Mouse (Mus musculus): ENCODE results near the gene Pdzk1. TPM values are rescaled to one million over a fixed set of nuclear protein-coding genes. Genes with fewer than 3 reads are reported as not detected.

The Pdzk1 gene
- total and polyA plus RNA-seq, 3 experiments: 0.13 TPM; not detected in 2

DNA sequence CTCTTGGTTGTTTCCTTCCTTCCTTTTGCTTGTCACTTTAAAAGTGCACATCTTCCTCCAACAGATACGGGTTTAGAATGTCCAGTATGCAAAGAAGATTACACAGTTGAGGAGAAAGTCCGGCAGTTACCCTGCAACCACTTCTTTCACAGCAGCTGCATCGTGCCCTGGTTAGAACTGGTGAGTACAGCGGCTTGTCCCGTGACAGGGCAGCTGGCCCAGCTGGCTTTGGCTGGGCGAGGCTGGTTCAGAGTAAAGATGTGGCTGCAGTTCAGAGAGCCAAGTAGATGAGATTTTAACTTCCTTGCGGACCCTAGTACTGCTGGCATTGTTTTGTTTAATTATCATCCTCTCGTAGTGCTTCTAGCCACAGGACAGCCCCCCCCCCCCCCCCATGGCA is 40.6 kb upstream of the Pdzk1 start (continued):
- peak; percentile 51 for TF ChIP-seq ETS1 (conservative IDR thresholded peaks at IDR 0.05; ENCODE audit: low read depth, low read length)

DNA sequence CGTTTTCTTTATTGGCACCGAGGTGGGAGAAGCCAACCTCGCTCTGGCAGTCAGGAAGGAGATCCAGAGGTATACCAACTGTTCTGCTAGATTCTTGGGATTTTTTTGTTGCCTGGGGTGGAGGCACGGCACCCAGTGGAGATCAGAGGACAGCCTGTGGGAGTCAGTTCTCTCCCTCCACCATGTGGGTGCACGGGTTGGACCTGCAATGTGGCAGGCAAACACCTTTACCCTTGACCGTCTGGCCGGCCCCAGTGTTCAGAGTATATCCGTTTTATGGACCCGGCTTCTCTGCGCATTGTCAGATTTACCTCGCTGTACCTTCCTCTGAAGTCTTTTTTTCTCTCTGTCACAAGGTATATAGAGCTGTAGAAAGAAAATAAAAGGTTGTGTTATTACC is 28.8 kb upstream of the Pdzk1 start:
- in situ Hi-C loops (cut with MboI; ENCODE audit: low pct_ligation_motif_present, low pct_unique_long_range_greater_than_20kb, low sequenced_read_pairs) (loop anchor here (25.0 kb wide), 1 partner anchor 287 kb away; no protein-coding TSS in a partner anchor), dilution Hi-C loops (cut with MboI; ENCODE audit: extremely low pct_ligation_motif_present, extremely low pct_unique_long_range_greater_than_20kb, low sequenced_read_pairs) (no loop called here)
- no peaks in the 10 kb centered on the region for H3K9me3 ChIP-seq (replicated peaks; ENCODE audit: low read length)
- H3K27ac ChIP-seq (ENCODE audit: insufficient read depth, low read depth): no peak overlapping the region
- H3K79me2 ChIP-seq (replicated peaks; ENCODE audit: control insufficient read depth, extremely low read depth, insufficient read depth, poor library complexity, severe bottlenecking): no peaks in the 10 kb centered on the region
- no peak for DNase-seq (ENCODE audit: extremely low read depth)
- no peaks in the 10 kb centered on the region for H3K4me1 ChIP-seq (ENCODE audit: control insufficient read depth in 1 of 2, insufficient read depth in 2 of 2)
- no peak overlapping the region for H3K4me2 ChIP-seq (ENCODE audit: insufficient read depth, low read depth, poor library complexity, severe bottlenecking)
- TF ChIP-seq HCFC1 (IDR thresholded peaks at IDR 0.05; ENCODE audit: low read depth, low read length) (no peak), ZC3H11A (IDR thresholded peaks at IDR 0.05; ENCODE audit: low read depth, low read length) (no peak), JUN (IDR thresholded peaks at IDR 0.05; ENCODE audit: insufficient read depth, low read depth, low read length) (no peak), MAX (IDR thresholded peaks at IDR 0.05; ENCODE audit: low read length) (no peak), NELFE (IDR thresholded peaks at IDR 0.05; ENCODE audit: low read depth, low read length) (no peak), EP300 (IDR thresholded peaks at IDR 0.05; ENCODE audit: low read length) (no peak), ZMIZ1 (IDR thresholded peaks at IDR 0.05; ENCODE audit: low read depth, low read length) (no peak), MEF2A (IDR thresholded peaks at IDR 0.05; ENCODE audit: borderline replicate concordance, low read depth, low read length) (no peak), MAZ (IDR thresholded peaks at IDR 0.05; ENCODE audit: low read depth, low read length) (no peak), KAT2A (IDR thresholded peaks at IDR 0.05; ENCODE audit: insufficient replicate concordance, low read length) (no peak), ELF1 (IDR thresholded peaks at IDR 0.05; ENCODE audit: low read depth, low read length) (no peak), JUND (conservative IDR thresholded peaks at IDR 0.05; ENCODE audit: low read depth, low read length) (no peak), RAD21 (IDR thresholded peaks at IDR 0.05; ENCODE audit: low read depth, low read length) (no peak), RCOR1 (conservative IDR thresholded peaks at IDR 0.05; ENCODE audit: low read depth, low read length) (no peak), CHD2 (IDR thresholded peaks at IDR 0.05; ENCODE audit: low read length) (no peak), GABPA (IDR thresholded peaks at IDR 0.05; ENCODE audit: insufficient replicate concordance, low read depth, low read length) (no peak), ZNF384 (IDR thresholded peaks at IDR 0.05; ENCODE audit: low read depth, low read length) (no peak)
- no peak overlapping the region for H3K4me3 ChIP-seq (replicated peaks in 1 of 3; ENCODE audit: low read depth in 2 of 3, low read length in 2 of 3, poor library complexity in 1 of 3)
- H3K36me3 ChIP-seq (replicated peaks in 1 of 2; ENCODE audit: control insufficient read depth in 1 of 2, insufficient read depth in 1 of 2, low read length in 1 of 2): peaks cover 0 to 12% of the 10 kb centered on the region in 2 experiments
- H3K27me3 ChIP-seq (replicated peaks): no peaks in the 10 kb centered on the region
- H3K9ac ChIP-seq (ENCODE audit: insufficient read depth, low read depth): no peak overlapping the region

DNA sequence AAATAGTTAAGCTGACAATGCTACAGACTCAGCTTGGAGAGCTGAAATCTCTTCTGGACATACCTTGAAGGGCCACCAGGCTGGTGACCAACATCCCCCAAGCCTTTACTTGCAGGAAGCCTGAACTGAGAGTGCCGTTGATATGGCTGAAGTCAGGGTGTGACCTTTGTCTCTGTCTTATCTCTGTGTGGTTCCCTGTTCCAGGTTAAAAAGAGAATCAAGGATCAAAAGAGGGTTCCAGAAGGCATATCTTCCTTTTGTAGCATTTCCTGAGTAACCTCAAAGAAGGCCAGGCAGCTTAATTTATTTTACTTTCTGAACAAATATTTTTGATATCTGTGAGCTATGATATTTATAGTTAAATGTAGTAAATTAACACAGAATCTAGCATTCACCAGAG is 26.9 kb upstream of the Pdzk1 start:
- peaks cover 0 to 13% of the 10 kb centered on the region in 2 experiments for H3K36me3 ChIP-seq (replicated peaks in 1 of 2; ENCODE audit: control insufficient read depth in 1 of 2, insufficient read depth in 1 of 2, low read length in 1 of 2)

More for the DNA sequence above, 26.9 kb upstream of the Pdzk1 start:
- in situ Hi-C loops (cut with MboI; ENCODE audit: low pct_ligation_motif_present, low pct_unique_long_range_greater_than_20kb, low sequenced_read_pairs): loop anchor here (25.0 kb wide), 1 partner anchor 285 kb away; no protein-coding TSS in a partner anchor
- H3K79me2 ChIP-seq (replicated peaks; ENCODE audit: control insufficient read depth, extremely low read depth, insufficient read depth, poor library complexity, severe bottlenecking): no peaks in the 10 kb centered on the region
- H3K4me1 ChIP-seq (ENCODE audit: control insufficient read depth in 1 of 2, insufficient read depth in 2 of 2): no peaks in the 10 kb centered on the region
- no peak overlapping the region for H3K9ac ChIP-seq (ENCODE audit: insufficient read depth, low read depth)
- TF ChIP-seq POLR2AphosphoS2 (IDR thresholded peaks at IDR 0.05; ENCODE audit: low read depth, low read length) (no peak), JUN (IDR thresholded peaks at IDR 0.05; ENCODE audit: insufficient read depth, low read depth, low read length) (no peak), CHD2 (IDR thresholded peaks at IDR 0.05; ENCODE audit: low read length) (no peak), MEF2A (IDR thresholded peaks at IDR 0.05; ENCODE audit: borderline replicate concordance, low read depth, low read length) (no peak), MAFK (IDR thresholded peaks at IDR 0.05; ENCODE audit: insufficient replicate concordance, low read length) (no peak), ZC3H11A (IDR thresholded peaks at IDR 0.05; ENCODE audit: low read depth, low read length) (no peak), USF2 (conservative IDR thresholded peaks at IDR 0.05; ENCODE audit: low read depth, low read length) (no peak), CHD1 (IDR thresholded peaks at IDR 0.05; ENCODE audit: low read depth, low read length) (no peak), SIN3A (IDR thresholded peaks at IDR 0.05; ENCODE audit: low read length) (no peak), NRF1 (IDR thresholded peaks at IDR 0.05; ENCODE audit: low read depth, low read length) (no peak), NELFE (IDR thresholded peaks at IDR 0.05; ENCODE audit: low read depth, low read length) (no peak), TCF12 (IDR thresholded peaks at IDR 0.05; ENCODE audit: low read depth, low read length) (no peak), KAT2A (IDR thresholded peaks at IDR 0.05; ENCODE audit: insufficient replicate concordance, low read length) (no peak), USF1 (IDR thresholded peaks at IDR 0.05; ENCODE audit: low read depth, low read length) (no peak), EP300 (IDR thresholded peaks at IDR 0.05; ENCODE audit: low read length) (no peak), TBP (conservative IDR thresholded peaks at IDR 0.05; ENCODE audit: low read depth, low read length) (no peak)
- no peaks in the 10 kb centered on the region for H3K9me3 ChIP-seq (replicated peaks; ENCODE audit: low read length)
- H3K27ac ChIP-seq (ENCODE audit: insufficient read depth, low read depth): no peak overlapping the region
- no peaks in the 10 kb centered on the region for H3K27me3 ChIP-seq (replicated peaks)
- dilution Hi-C loops (cut with MboI; ENCODE audit: extremely low pct_ligation_motif_present, extremely low pct_unique_long_range_greater_than_20kb, low sequenced_read_pairs): no loop called here
- H3K4me2 ChIP-seq (ENCODE audit: insufficient read depth, low read depth, poor library complexity, severe bottlenecking): no peak overlapping the region
- DNase-seq (ENCODE audit: extremely low read depth): no peak
- no peak overlapping the region for H3K4me3 ChIP-seq (replicated peaks in 1 of 3; ENCODE audit: low read depth in 2 of 3, low read length in 2 of 3, poor library complexity in 1 of 3)

All from CH12.LX (cell line).